ENCODE assay signal across 1 mouse cellular context in the genomic region with DNA sequence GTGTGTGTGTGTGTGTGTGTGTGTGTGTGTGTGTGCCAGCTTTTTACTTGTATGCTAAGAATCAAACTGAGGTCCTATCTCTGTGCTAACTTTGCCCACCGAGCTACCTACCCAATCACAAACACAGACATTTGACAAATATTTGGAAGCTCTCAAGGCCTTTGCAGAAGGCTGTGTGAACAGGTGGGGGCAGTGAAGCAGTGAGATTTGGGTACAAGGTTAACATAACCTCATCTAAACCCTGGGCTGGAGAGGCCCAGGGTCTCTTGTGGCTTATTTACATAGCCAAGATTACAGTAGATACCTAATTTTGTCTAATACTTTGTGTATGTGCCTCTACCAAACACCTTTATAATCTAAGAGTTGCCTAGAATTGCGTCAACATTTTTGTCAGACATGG.
A peak's percentile ranks its signal among the peaks of the same experiment; 100 is the strongest.
TF ChIP-seq lines count a peak whose summit lies in the region.

No protein-coding gene starts in this region.

TF ChIP-seq in CH12.LX, 34 proteins besides CTCF, POLR2A, EP300 and RAD21 (continued from another document):
- TF ChIP-seq UBTF (IDR thresholded peaks at IDR 0.05; ENCODE audit: low read depth, low read length) (no peak), ZMIZ1 (IDR thresholded peaks at IDR 0.05; ENCODE audit: low read depth, low read length) (no peak), IRF4 (IDR thresholded peaks at IDR 0.05; ENCODE audit: low read depth, low read length) (0 out of 2 replicates have a peak, but pooled peaks have one; percentile 34), MEF2A (IDR thresholded peaks at IDR 0.05; ENCODE audit: borderline replicate concordance, low read depth, low read length) (peak; percentile 45; the same call in 1 of the 2 replicates)
